Mouse (Mus musculus) liver, embryonic 14.5 days (tissue): ENCODE results near the gene Gm5105. TPM values are rescaled to one million over a fixed set of nuclear protein-coding genes. Genes with fewer than 3 reads are reported as not detected.

Experiments used
- ATAC-seq: fragments of 200-750 bp; cut with Nextera tagmentation; 2 replicates; pipeline ENCODE4 v1.8.0; 2017; ENCODE audit warnings: moderate number of reproducible peaks, mild to moderate bottlenecking, moderate library complexity; ENCODE audit not compliant: insufficient read depth
- DNase-seq, 3 experiments: peaks; one replicate each; pipeline ENCODE4 v3.0.0-alpha.2; 2012 to 2013; ENCODE audit warnings: low read depth in 3 of 3, low spot score in 3 of 3
- H3K27ac ChIP-seq: fragments of 300-500 bp; sonication (generic); 2 replicates; pipeline ENCODE4 v1.5.1; 2014; ENCODE audit warnings: moderate library complexity, mild to moderate bottlenecking, control low read depth, inconsistent platforms
- H3K27me3 ChIP-seq: fragments of 300-500 bp; sonication (generic); 2 replicates; pipeline ENCODE4 v1.6.1; 2014; ENCODE audit warnings: mild to moderate bottlenecking, low read length, moderate library complexity; ENCODE audit not compliant: control insufficient read depth, insufficient read depth
- H3K36me3 ChIP-seq: fragments of 300-500 bp; sonication (generic); replicated peaks from 2 replicates; pipeline ENCODE4 v1.6.1; 2014; ENCODE audit warnings: low read depth; ENCODE audit not compliant: control insufficient read depth, insufficient read depth
- H3K4me1 ChIP-seq, 2 experiments: fragments of 200-500 bp in 1 of 2; fragments of 300-500 bp in 1 of 2; sonication (generic) in 1 of 2; replicated peaks; 2 replicates each; pipeline ENCODE4 v1.6.1; 2012 to 2014; ENCODE audit warnings: antibody characterized with exemption in 1 of 2, inconsistent platforms in 1 of 2, low read length in 1 of 2; ENCODE audit not compliant: control insufficient read depth in 2 of 2, insufficient read depth in 2 of 2
- H3K4me2 ChIP-seq: fragments of 300-500 bp; sonication (generic); 2 replicates; pipeline ENCODE4 v1.6.1; 2014; ENCODE audit warnings: low read depth, mild to moderate bottlenecking, control low read depth, moderate library complexity
- H3K4me3 ChIP-seq, 2 experiments: fragments of 200-500 bp in 1 of 2; fragments of 300-500 bp in 1 of 2; sonication (generic) in 1 of 2; 2 replicates each; pipeline ENCODE4 v1.5.1; 2012 to 2014; ENCODE audit warnings: low read depth in 2 of 2, low read length in 2 of 2, mild to moderate bottlenecking in 2 of 2, control low read depth in 1 of 2, inconsistent platforms in 1 of 2, moderate library complexity in 1 of 2; ENCODE audit not compliant: insufficient read depth in 1 of 2
- H3K9ac ChIP-seq: fragments of 300-500 bp; sonication (generic); replicated peaks from 2 replicates; pipeline ENCODE4 v1.6.1; 2014; ENCODE audit warnings: mild to moderate bottlenecking, control low read depth, moderate library complexity
- H3K9me3 ChIP-seq: fragments of 300-500 bp; sonication (generic); 2 replicates; pipeline ENCODE4 v1.6.1; 2016; ENCODE audit warnings: low read length, mixed read lengths; ENCODE audit not compliant: control insufficient read depth
- CTCF ChIP-seq: IDR thresholded peaks from 2 replicates; pipeline ENCODE4 v1.5.1; 2016; ENCODE audit warnings: antibody characterized with exemption, low read depth, control low read depth
- EP300 ChIP-seq: IDR thresholded peaks from 2 replicates; pipeline ENCODE4 v1.6.1; 2016; ENCODE audit warnings: antibody characterized with exemption, low read depth
- WGBS: fragments of 180-500 bp; shearing (Covaris S2); extraction: QIAGEN DNeasy Blood & Tissue Kit; methylation state at CpG from one replicate; pipeline ENCODE4 v1.1.7; 2014; ENCODE audit not compliant: insufficient replicate concordance; 5-methylcytosine and 5-hydroxymethylcytosine counted together
- polyA plus RNA-seq, 2 experiments: library from polyadenylated mRNA; depleted of rRNA in 1 of 2; stranded (reverse) in 1 of 2; unstranded in 1 of 2; fragments of >200 nt; fragmentation: Nextera tagmentation in 1 of 2; extraction: Ambion mirVana in 1 of 2; gene quantifications; 2 replicates each; pipeline versions ENCODE4 v1.2.1 to v1.2.3; 2012 to 2014

The Gm5105 gene
- polyA plus RNA-seq, 2 experiments = not detected

DNA sequence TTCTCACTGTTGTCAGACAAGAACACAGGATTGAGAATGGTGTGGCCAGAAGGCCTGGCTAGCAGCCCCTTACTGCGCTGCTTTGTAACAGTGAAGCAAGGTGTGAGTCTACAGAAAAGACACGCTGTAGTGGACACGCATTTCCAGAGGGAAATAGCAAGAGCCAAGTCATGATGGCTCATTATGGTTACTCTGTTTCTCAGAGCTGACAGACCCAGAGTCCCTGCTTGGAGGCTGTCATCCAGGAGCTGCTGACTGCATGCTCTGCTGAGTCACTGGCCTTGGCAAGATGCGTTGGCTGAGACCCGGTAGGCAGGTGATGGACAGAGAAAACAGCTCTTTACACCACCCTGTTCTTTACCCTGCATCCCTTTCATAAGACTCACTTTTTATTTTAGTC is 37.8 kb downstream of the Gm5105 start:
- Histone ChIP-seq H3K9me3 (no peaks in the 10 kb centered on the region), H3K4me3 (no peak overlapping the region), H3K27me3 (no peaks in the 10 kb centered on the region), H3K36me3 (no peaks in the 10 kb centered on the region), H3K27ac (no peak overlapping the region), H3K4me2 (no peak overlapping the region), H3K9ac (no peak overlapping the region), H3K4me1 (peaks cover 0 to 2% of the 10 kb centered on the region in 2 experiments; a peak in 1 of 4 replicates)
- no peak for TF ChIP-seq CTCF
- TF ChIP-seq EP300 = no peak
- DNase-seq = no peak
- 67% methylated on average over 5 of the region's 5 CpGs for WGBS
- ATAC-seq = no peak

DNA sequence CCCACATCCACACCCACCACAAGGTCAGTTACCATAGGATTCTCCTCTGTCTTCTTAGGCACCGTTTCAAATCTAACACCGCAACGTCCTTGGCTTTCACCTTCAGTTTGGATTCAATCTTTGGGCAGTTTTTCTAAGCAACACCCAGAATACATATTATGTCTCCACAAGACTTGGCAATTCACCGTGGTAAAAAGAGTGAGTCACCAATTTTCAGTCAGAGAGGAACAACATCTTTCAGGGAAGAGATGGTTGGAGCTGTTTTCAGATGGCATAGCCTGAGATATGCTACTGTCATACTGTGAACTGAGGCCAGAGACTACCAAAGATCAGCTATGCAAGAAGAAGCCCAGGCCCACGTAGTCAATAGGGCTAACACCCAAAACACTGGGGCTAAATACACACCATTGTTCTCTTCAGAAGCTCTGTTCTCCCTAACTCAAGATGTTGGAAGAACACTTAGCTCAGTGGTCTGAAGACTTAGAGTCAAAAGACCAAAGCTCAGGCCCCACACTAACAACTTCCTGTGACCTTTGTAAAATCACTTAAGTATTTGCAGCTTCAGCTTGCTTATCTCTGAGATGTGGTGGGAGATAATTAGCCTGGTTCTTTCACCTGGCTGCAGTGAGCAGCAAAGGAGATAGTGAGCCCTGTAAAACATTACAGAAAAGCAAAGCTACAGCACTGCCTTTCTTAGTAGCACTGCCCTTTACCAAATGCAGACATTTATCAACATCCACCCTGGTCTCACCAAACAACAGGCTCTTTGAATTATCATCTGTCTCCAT is 39.4 kb downstream of the Gm5105 start:
- ATAC-seq = no peak
- Histone ChIP-seq H3K27me3 (no peaks in the 10 kb centered on the region), H3K27ac (no peak overlapping the region), H3K9ac (no peak overlapping the region), H3K9me3 (no peaks in the 10 kb centered on the region), H3K4me1 (peaks cover 0 to 2% of the 10 kb centered on the region in 2 experiments; a peak in 1 of 4 replicates), H3K4me2 (no peak overlapping the region), H3K4me3 (no peak overlapping the region), H3K36me3 (no peaks in the 10 kb centered on the region)
- WGBS = 56% methylated on average over 5 of the region's 5 CpGs
- no peak for TF ChIP-seq CTCF
- TF ChIP-seq EP300 = no peak
- DNase-seq = no peak

DNA sequence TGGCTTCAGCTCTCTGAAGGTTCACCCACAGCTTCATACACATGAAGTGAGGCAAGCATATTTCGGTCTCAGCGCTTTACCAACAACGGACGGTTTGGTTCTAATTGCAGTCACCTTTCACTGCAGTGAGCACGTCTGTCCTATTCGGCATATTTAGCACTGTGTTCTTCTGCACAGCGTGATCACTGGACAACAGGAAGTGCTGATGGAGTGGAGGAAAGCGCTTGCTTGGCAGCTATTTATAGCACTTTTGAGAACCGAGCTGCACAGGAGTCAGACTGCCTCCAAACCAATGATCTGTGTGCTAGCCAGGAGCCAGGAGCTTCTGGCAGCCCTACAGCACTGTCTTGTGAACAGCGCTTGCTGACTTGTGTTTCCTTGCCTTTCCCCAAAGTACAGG is 40.9 kb downstream of the Gm5105 start:
- H3K9ac ChIP-seq = no peak overlapping the region
- no peak for ATAC-seq

DNA sequence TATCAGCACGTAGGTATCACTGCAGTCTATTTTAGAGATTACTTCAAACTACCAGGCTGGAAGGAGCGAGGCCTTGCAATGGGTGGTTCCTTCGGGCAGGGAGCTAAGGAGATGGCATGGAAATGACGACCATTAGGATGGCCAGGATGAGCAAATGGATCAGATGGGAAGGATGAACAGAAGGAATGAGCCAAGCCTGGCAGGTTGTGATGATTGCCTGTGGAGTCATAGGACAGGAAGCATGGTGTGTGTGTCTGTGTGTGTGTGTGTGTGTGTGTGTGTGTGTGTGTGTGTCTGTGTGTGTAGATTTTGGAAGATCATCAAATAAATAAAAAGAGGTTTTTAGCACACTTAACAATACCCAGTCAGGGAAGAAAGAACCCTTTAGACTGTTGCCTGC is 44.5 kb downstream of the Gm5105 start:
- Histone ChIP-seq H3K4me2 (no peak overlapping the region), H3K36me3 (no peaks in the 10 kb centered on the region), H3K9me3 (no peaks in the 10 kb centered on the region), H3K4me1 (0 out of 4 replicates have a peak, but pooled peaks cover 0 to 2% of the 10 kb centered on the region in 2 experiments), H3K9ac (no peak overlapping the region), H3K27me3 (no peaks in the 10 kb centered on the region), H3K4me3 (no peak overlapping the region), H3K27ac (no peak overlapping the region)
- WGBS = 69% methylated on average over 4 of the region's 4 CpGs
- DNase-seq (no peak), ATAC-seq (no peak)
- TF ChIP-seq CTCF (no peak), EP300 (no peak)

More for the DNA sequence above, 40.9 kb downstream of the Gm5105 start:
- DNase-seq = no peak
- Histone ChIP-seq H3K27ac (no peak overlapping the region), H3K4me1 (peaks cover 0 to 2% of the 10 kb centered on the region in 2 experiments; a peak in 1 of 4 replicates), H3K4me3 (no peak overlapping the region), H3K4me2 (no peak overlapping the region), H3K36me3 (no peaks in the 10 kb centered on the region), H3K27me3 (no peaks in the 10 kb centered on the region), H3K9me3 (no peaks in the 10 kb centered on the region)
- 34% methylated on average over 10 of the region's 10 CpGs for WGBS
- TF ChIP-seq CTCF = no peak
- TF ChIP-seq EP300 = no peak

DNA sequence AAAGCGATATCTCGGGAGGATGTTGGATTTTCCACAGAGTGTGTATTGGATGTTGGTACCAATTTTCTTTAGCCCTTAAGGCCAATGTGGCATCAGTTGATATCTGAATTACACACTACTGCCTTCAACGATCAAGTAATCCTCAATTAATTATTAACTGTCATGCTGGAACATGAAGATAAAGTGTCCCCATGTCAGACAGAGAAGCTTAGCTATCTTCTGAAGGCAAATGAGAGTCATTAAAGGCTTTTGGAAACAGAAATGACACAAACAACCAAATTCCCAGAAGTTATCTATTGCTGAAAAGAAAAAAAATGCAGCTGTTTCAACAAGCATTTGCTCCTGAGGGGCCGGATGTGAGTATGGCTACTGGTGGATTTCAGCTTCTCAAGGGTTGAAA is 45.2 kb downstream of the Gm5105 start:
- Histone ChIP-seq H3K9me3 (no peaks in the 10 kb centered on the region), H3K4me1 (0 out of 4 replicates have a peak, but pooled peaks cover 0 to 2% of the 10 kb centered on the region in 2 experiments), H3K4me3 (no peak overlapping the region), H3K9ac (no peak overlapping the region), H3K27me3 (no peaks in the 10 kb centered on the region), H3K36me3 (no peaks in the 10 kb centered on the region), H3K4me2 (no peak overlapping the region), H3K27ac (no peak overlapping the region)
- TF ChIP-seq EP300 (no peak), CTCF (no peak)
- DNase-seq (peak in 1 of 3 experiments; percentile 20), ATAC-seq (no peak)
- WGBS = 64% methylated on average over 4 of the region's 4 CpGs
